Mouse (Mus musculus) CH12.LX (cell line): ENCODE results near the gene Man1a. TPM values are rescaled to one million over a fixed set of nuclear protein-coding genes. Genes with fewer than 3 reads are reported as not detected.

Experiments used
- DNase-seq: peaks from one replicate; pipeline ENCODE4 v3.0.0-alpha.2; 2013; ENCODE audit errors: extremely low read depth
- H3K27ac ChIP-seq: 2 replicates; pipeline ENCODE4 v1.5.1; 2012; ENCODE audit warnings: low read depth, mild to moderate bottlenecking, control low read depth, moderate library complexity; ENCODE audit not compliant: insufficient read depth
- H3K27me3 ChIP-seq: replicated peaks from 2 replicates; pipeline ENCODE3; 2012; ENCODE audit warnings: inconsistent platforms
- H3K36me3 ChIP-seq, 2 experiments: replicated peaks in 1 of 2; 2 replicates each; pipeline versions ENCODE3 to v1.6.1; 2012; ENCODE audit warnings: inconsistent platforms in 1 of 2, low read length in 1 of 2, mild to moderate bottlenecking in 1 of 2, mixed read lengths in 1 of 2, moderate library complexity in 1 of 2; ENCODE audit not compliant: control insufficient read depth in 1 of 2, insufficient read depth in 1 of 2
- H3K4me1 ChIP-seq, 2 experiments: 2 replicates each; pipeline ENCODE4 v1.6.1; 2012; ENCODE audit warnings: inconsistent platforms in 1 of 2, moderate library complexity in 1 of 2; ENCODE audit not compliant: insufficient read depth in 2 of 2, control insufficient read depth in 1 of 2
- H3K4me2 ChIP-seq: 2 replicates; pipeline ENCODE4 v1.6.1; 2012; ENCODE audit warnings: low read depth, mild to moderate bottlenecking, control low read depth; ENCODE audit not compliant: poor library complexity, insufficient read depth, severe bottlenecking
- H3K4me3 ChIP-seq, 3 experiments: fragments of 150-350 bp in 1 of 3; sonication (generic) in 1 of 3; replicated peaks in 1 of 3; 2 replicates each; pipeline versions ENCODE3 to v1.5.1; 2011 to 2012; ENCODE audit warnings: low read depth in 2 of 3, low read length in 2 of 3, mild to moderate bottlenecking in 2 of 3, moderate library complexity in 2 of 3, control low read depth in 1 of 3, improper control_type of control experiment in 1 of 3, inconsistent platforms in 1 of 3, mixed read lengths in 1 of 3; ENCODE audit not compliant: poor library complexity in 1 of 3
- H3K79me2 ChIP-seq: replicated peaks from 2 replicates; pipeline ENCODE4 v1.6.1; 2012; ENCODE audit warnings: mild to moderate bottlenecking, moderate library complexity; ENCODE audit not compliant: control insufficient read depth, poor library complexity, insufficient read depth, severe bottlenecking; ENCODE audit errors: extremely low read depth
- H3K9ac ChIP-seq: 2 replicates; pipeline ENCODE4 v1.6.1; 2012; ENCODE audit warnings: low read depth, mild to moderate bottlenecking, control low read depth, moderate library complexity; ENCODE audit not compliant: insufficient read depth
- H3K9me3 ChIP-seq: replicated peaks from 2 replicates; pipeline ENCODE3; 2012; ENCODE audit warnings: low read length, inconsistent platforms, mixed read lengths
- BHLHE40 ChIP-seq: IDR thresholded peaks from 2 replicates; pipeline ENCODE4 v1.6.1; 2011; ENCODE audit warnings: mild to moderate bottlenecking, low read depth, low read length, improper control_type of control experiment
- CHD2 ChIP-seq: IDR thresholded peaks from 2 replicates; pipeline ENCODE4 v1.6.1; 2011; ENCODE audit warnings: low read length, improper control_type of control experiment
- E2F4 ChIP-seq: IDR thresholded peaks from 2 replicates; pipeline ENCODE4 v1.6.1; 2011; ENCODE audit warnings: low read depth, low read length, improper control_type of control experiment; ENCODE audit not compliant: insufficient replicate concordance
- ELF1 ChIP-seq: IDR thresholded peaks from 2 replicates; pipeline ENCODE4 v1.6.1; 2014; ENCODE audit warnings: low read depth, mild to moderate bottlenecking, inconsistent platforms, low read length, improper control_type of control experiment
- EP300 ChIP-seq: IDR thresholded peaks from 2 replicates; pipeline ENCODE4 v1.6.1; 2011; ENCODE audit warnings: low read length, improper control_type of control experiment
- ETS1 ChIP-seq: conservative IDR thresholded peaks from 2 replicates; pipeline ENCODE4 v1.6.1; 2012; ENCODE audit warnings: low read depth, mild to moderate bottlenecking, inconsistent platforms, low read length, improper control_type of control experiment, moderate library complexity
- GABPA ChIP-seq: IDR thresholded peaks from 2 replicates; pipeline ENCODE4 v1.6.1; 2012; ENCODE audit warnings: low read depth, low read length, improper control_type of control experiment, inconsistent platforms; ENCODE audit not compliant: insufficient replicate concordance
- HCFC1 ChIP-seq: IDR thresholded peaks from 2 replicates; pipeline ENCODE4 v1.6.1; 2012; ENCODE audit warnings: low read depth, mild to moderate bottlenecking, inconsistent platforms, low read length, improper control_type of control experiment
- IRF4 ChIP-seq: IDR thresholded peaks from 2 replicates; pipeline ENCODE4 v1.6.1; 2014; ENCODE audit warnings: low read depth, mild to moderate bottlenecking, inconsistent platforms, low read length, improper control_type of control experiment
- JUND ChIP-seq: conservative IDR thresholded peaks from 2 replicates; pipeline ENCODE4 v1.6.1; 2011; ENCODE audit warnings: low read depth, low read length, improper control_type of control experiment
- KAT2A ChIP-seq: IDR thresholded peaks from 2 replicates; pipeline ENCODE4 v1.6.1; 2012; ENCODE audit warnings: low read length, improper control_type of control experiment, inconsistent platforms; ENCODE audit not compliant: insufficient replicate concordance
- MAZ ChIP-seq: IDR thresholded peaks from 2 replicates; pipeline ENCODE4 v1.6.1; 2012; ENCODE audit warnings: low read depth, mild to moderate bottlenecking, inconsistent platforms, low read length, improper control_type of control experiment, moderate library complexity
- NELFE ChIP-seq: IDR thresholded peaks from 2 replicates; pipeline ENCODE4 v1.6.1; 2011; ENCODE audit warnings: low read depth, low read length, improper control_type of control experiment
- NRF1 ChIP-seq: IDR thresholded peaks from 2 replicates; pipeline ENCODE4 v1.6.1; 2014; ENCODE audit warnings: low read depth, mild to moderate bottlenecking, inconsistent platforms, low read length, improper control_type of control experiment, moderate library complexity
- POLR2AphosphoS2 ChIP-seq: IDR thresholded peaks from 2 replicates; pipeline ENCODE4 v1.6.1; 2011; ENCODE audit warnings: low read depth, low read length, improper control_type of control experiment
- RAD21 ChIP-seq: IDR thresholded peaks from 2 replicates; pipeline ENCODE4 v1.6.1; 2011; ENCODE audit warnings: low read depth, mild to moderate bottlenecking, low read length, improper control_type of control experiment, moderate library complexity
- SMC3 ChIP-seq: IDR thresholded peaks from 2 replicates; pipeline ENCODE4 v1.6.1; 2011; ENCODE audit warnings: low read depth, low read length, improper control_type of control experiment
- TBP ChIP-seq: conservative IDR thresholded peaks from 2 replicates; pipeline ENCODE4 v1.6.1; 2011; ENCODE audit warnings: low read depth, low read length, improper control_type of control experiment
- TCF12 ChIP-seq: IDR thresholded peaks from 2 replicates; pipeline ENCODE4 v1.6.1; 2014; ENCODE audit warnings: low read depth, mild to moderate bottlenecking, inconsistent platforms, low read length, improper control_type of control experiment
- UBTF ChIP-seq: IDR thresholded peaks from 2 replicates; pipeline ENCODE4 v1.6.1; 2012; ENCODE audit warnings: low read depth, mild to moderate bottlenecking, inconsistent platforms, low read length, improper control_type of control experiment, moderate library complexity
- USF2 ChIP-seq: conservative IDR thresholded peaks from 2 replicates; pipeline ENCODE4 v1.6.1; 2011; ENCODE audit warnings: low read depth, low read length, improper control_type of control experiment
- ZC3H11A ChIP-seq: IDR thresholded peaks from 2 replicates; pipeline ENCODE4 v1.6.1; 2012; ENCODE audit warnings: low read depth, mild to moderate bottlenecking, inconsistent platforms, low read length, improper control_type of control experiment
- ZKSCAN1 ChIP-seq: IDR thresholded peaks from 2 replicates; pipeline ENCODE4 v1.6.1; 2012; ENCODE audit warnings: low read depth, inconsistent platforms, low read length, improper control_type of control experiment, borderline replicate concordance
- dilution Hi-C: fragments of 300-500 bp; cut with MboI; formaldehyde crosslinking; loops from 2 replicates; pipeline ENCODE4 v1.14.3; 2020; ENCODE audit warnings: low sequenced_read_pairs; ENCODE audit not compliant: extremely low pct_unique_long_range_greater_than_20kb, extremely low pct_ligation_motif_present
- in situ Hi-C: fragments of 300-500 bp; cut with MboI; formaldehyde crosslinking; loops from 3 replicates; pipeline ENCODE4 v1.14.3; 2019; ENCODE audit warnings: low sequenced_read_pairs, low pct_ligation_motif_present, low pct_unique_long_range_greater_than_20kb, mixed read lengths
- polyA plus RNA-seq: library from polyadenylated mRNA; unstranded; fragments of >175 nt; gene quantifications from 2 replicates; pipeline ENCODE4 v1.2.1, GENCODE M21; 2012; ENCODE audit warnings: low read depth; ENCODE audit not compliant: insufficient read length
- total RNA-seq, 2 experiments: library from RNA; depleted of rRNA; stranded (reverse); fragments of 300-350 nt in 1 of 2; fragments of >200 nt in 1 of 2; gene quantifications; 2 replicates each; pipeline ENCODE4 v1.2.3; 2012 to 2014

Man1a gene
- total and polyA plus RNA-seq, 3 experiments = 104 to 211 (median 191) TPM

DNA sequence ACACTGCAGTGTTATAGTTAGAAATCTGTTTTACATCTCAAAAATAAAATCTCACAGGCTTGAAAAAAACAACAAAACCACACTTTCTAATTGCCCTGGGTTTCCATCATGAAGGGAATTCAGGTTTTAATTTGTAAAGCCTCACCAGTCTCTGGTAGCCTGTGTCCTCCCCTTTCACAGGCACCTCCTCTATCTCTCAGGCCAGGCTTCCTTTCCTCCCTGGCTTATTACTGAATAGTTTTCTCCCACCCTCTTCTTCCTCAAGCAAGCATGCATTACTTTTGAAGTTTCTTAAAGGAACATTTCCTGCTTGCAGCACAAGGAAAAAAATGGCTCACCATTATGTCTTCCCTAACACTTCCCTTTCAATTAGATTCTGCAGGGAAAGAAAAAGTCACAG lies 80.2 kb downstream of the Man1a start:
- in situ Hi-C loops = no loop called here
- Histone ChIP-seq H3K27me3 (no peaks in the 10 kb centered on the region), H3K9ac (no peak overlapping the region), H3K4me2 (no peak overlapping the region; the same call in 1 of the 2 replicates), H3K36me3 (peaks cover 16 to 42% of the 10 kb centered on the region in 2 experiments), H3K27ac (no peak overlapping the region), H3K4me3 (no peak overlapping the region), H3K79me2 (peaks cover 27% of the 10 kb centered on the region), H3K4me1 (peaks cover 4 to 51% of the 10 kb centered on the region in 2 experiments; a peak in 3 of 4 replicates), H3K9me3 (no peaks in the 10 kb centered on the region)
- no peak for DNase-seq
- dilution Hi-C loops = no loop called here
- TF ChIP-seq HCFC1 (no peak), ZKSCAN1 (no peak), E2F4 (no peak), GABPA (no peak), ETS1 (no peak), ELF1 (no peak), NELFE (no peak), POLR2AphosphoS2 (no peak), CHD2 (no peak), SMC3 (no peak), USF2 (no peak), TCF12 (no peak), BHLHE40 (no peak), RAD21 (no peak), EP300 (no peak)

DNA sequence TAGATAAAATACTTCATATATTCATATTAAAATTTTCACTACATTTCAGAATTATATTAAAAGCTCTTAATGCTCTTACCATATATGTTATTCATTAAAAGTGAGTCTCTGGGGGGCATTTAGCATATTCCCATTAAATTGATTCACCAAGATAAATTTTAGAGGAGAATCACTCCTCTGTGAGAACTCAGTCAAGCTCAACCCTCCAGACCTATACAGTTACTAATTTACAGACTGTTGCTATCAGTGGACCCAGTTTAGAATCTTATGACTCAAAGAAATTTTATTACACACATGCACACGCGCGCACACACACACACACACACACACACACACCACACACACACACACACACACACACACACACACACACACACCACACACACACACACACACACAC lies 81.8 kb downstream of the Man1a start:
- Histone ChIP-seq H3K9ac (no peak overlapping the region), H3K27me3 (no peaks in the 10 kb centered on the region), H3K4me3 (no peak overlapping the region), H3K4me2 (no peak overlapping the region), H3K9me3 (no peaks in the 10 kb centered on the region), H3K36me3 (peaks cover 14 to 40% of the 10 kb centered on the region in 2 experiments), H3K79me2 (peaks cover 29% of the 10 kb centered on the region), H3K27ac (no peak overlapping the region), H3K4me1 (peaks cover 4 to 51% of the 10 kb centered on the region in 2 experiments; a peak in 3 of 4 replicates)
- in situ Hi-C loops = no loop called here
- dilution Hi-C loops = no loop called here
- DNase-seq = no peak
- TF ChIP-seq IRF4 (no peak), ZC3H11A (no peak), JUND (no peak), BHLHE40 (no peak), POLR2AphosphoS2 (no peak), E2F4 (no peak), MAZ (no peak), EP300 (no peak), TBP (no peak), UBTF (no peak), KAT2A (no peak), NRF1 (no peak)
